Mouse (Mus musculus) adrenal gland, postnatal 10 days (tissue): ENCODE results near the gene Papss1. TPM values are rescaled to one million over a fixed set of nuclear protein-coding genes. Genes with fewer than 3 reads are reported as not detected.
"Not testable (repeated sequence)": the region's sequence is repeated elsewhere in the genome, so short reads cannot be mapped to it uniquely, and the experiment has no call there.

Source experiments
- DNase-seq: peaks from one replicate; pipeline ENCODE4 v3.0.0; 2021; ENCODE audit warnings: mixed read lengths
- long read RNA-seq, 2 experiments: library from polyadenylated mRNA; stranded (forward); transcript quantifications; one replicate each; pipeline ENCODE4 v2.0.0; 2021
- total RNA-seq, 2 experiments: library from RNA; stranded (reverse); gene quantifications; 2 replicates each; pipeline ENCODE4 v1.2.3; 2021

Gene Papss1
- 10 to 100 TPM; 42.2 to 48.9 TPM for total RNA-seq
- long read RNA-seq, experiment 1, transcript Papss1-205 (13 exons, 2,648 nt), result minor isoform, 17 of 89 reads
- long read RNA-seq, experiment 1, transcript Papss1-201 (12 exons, 2,600 nt), result major isoform, 61 of 89 reads
- long read RNA-seq, experiment 1, partial matches to known transcripts, result 7 of 89 reads
- long read RNA-seq, experiment 1, other reads (novel, unspliced or antisense), result 4 of 89 reads
- long read RNA-seq, experiment 2, transcript Papss1-201 (12 exons, 2,600 nt), result major isoform, 39 of 49 reads
- long read RNA-seq, experiment 2, partial matches to known transcripts, result 5 of 49 reads
- long read RNA-seq, experiment 2, other reads (novel, unspliced or antisense), result 3 of 49 reads

DNA sequence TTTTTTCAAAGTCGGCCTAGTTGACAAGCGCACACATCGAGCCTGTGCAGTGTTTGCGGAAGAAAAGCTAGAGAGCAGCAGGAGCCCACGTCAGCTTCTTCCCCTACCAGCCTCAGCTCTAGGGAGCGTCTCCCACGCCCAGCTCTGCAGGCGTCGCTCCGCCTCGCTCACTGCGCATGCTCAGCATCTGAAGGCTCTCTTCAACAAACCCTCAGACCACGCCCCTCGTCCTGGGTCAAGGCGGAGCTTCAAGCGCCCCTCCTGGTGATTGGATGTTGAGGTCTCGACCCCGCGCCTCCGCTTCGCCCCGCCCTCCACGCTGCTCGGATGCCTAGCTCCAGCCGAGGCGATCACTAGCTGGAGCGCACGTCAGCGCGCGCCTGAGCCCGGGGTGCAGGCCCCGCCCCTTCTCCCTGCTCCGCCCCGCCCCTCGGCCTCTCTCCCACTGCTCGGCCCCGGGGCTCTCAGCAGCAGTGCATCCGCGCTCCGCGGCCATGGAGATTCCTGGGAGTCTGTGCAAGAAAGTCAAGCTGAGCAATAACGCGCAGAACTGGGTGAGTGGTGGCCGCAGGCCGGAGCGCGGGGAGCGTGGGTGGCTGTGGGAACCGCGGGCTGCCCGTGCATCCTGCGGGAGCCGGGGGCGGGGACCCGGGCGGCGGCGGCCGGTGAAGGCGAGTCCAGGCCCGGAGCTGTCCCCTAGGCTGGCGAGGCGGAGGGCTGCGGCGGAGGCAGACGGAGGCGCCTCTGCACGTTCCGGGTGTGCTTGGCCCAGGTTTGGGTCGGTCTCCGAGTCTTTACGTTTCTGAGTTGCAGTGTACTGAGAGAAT, at the start of gene Papss1:
Gene Papss1, plus strand, starts transcription at position 339 of the 827 bp plus-strand sequence.
- DNase-seq, result peak; percentile 100

DNA sequence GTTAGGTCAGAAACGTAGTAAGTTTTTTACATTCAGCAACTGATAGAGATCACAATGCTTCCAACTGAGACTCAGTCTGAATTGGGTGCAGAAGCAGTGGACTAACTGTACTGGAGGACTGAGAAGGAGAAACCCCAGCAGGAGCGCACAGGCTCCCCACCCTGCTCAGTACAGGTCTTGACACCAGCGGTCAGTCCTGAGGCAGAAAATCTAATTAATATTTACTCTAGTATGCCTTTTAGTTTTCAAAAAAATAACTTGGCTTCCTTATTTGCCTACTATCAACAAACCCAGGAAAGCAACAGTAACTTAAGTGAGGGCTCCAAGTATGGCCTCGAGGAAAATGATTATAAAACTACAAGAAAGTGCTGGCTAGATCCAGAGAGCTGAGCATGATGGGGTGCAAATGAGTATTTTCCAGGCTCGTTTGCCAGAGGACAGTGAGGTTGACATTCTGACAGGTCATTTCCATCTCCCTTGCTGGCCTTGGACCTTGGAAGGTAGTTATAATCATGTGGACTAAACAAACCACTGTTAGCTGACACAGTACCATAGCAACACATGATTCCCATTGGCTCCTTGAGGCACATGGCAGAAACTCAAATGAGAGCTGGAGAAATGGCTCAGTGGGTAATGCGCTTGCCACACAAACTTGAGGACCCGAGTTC, 48.1 kb upstream of the Papss1 start:
- DNase-seq, result no peak

DNA sequence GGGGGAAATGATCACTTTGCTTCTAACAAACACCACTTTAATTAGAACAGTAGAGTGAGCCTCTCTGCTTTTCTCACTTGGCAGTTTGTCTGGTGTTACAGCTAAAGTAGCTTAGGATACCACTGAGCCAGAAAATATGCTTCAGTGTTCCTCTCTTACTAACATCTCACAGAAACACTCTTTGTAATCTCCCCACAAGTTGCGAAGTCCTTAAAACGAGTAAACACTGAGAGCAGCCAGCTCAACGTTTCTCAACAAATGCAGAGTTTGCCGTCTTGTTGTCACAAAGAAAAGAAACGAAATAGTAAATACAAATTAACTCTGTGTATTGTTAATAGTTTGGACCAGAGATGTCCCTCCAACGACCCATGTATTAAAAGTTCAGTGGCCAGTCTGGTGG, 46.8 kb upstream of the Papss1 start:
- DNase-seq, result no peak

DNA sequence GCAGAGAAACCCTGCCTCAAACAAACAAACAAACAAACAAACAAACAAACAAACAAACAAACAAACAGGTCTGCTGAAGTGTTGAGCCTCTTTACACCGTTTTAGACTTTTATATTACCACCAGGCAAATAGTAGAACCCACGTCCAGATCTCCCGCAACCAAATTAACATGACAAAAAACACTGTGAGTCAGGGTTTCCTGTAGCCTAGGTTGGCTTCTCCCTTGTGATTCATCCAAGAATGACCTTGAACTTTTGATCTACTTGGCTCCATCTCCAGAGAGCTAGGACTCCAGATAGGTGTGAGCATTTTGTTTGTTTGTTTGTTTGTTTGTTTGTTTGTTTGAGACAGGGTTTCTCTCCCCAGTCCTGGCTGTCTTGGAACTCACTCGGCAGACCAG, 43.4 kb upstream of the Papss1 start:
- no peak for DNase-seq

DNA sequence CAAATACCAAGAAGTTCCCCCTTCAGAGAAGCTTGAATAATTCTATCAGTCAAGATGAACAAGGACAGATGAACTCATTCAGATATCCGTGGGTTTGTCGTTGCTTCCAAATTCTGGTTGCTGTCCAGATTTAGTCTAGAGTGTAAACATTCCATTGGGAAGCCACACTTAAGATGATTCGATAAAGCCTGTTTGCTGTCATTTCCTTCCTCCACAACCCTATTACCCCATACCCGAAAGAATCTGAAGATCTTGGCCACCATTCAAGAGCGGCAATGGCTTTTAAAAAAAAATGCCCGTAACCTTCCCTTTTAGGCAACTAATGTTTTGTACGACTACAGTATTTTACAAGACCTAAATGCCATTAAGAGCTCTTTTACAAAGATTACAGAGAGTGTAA, 42.3 kb upstream of the Papss1 start:
- no peak for DNase-seq

DNA sequence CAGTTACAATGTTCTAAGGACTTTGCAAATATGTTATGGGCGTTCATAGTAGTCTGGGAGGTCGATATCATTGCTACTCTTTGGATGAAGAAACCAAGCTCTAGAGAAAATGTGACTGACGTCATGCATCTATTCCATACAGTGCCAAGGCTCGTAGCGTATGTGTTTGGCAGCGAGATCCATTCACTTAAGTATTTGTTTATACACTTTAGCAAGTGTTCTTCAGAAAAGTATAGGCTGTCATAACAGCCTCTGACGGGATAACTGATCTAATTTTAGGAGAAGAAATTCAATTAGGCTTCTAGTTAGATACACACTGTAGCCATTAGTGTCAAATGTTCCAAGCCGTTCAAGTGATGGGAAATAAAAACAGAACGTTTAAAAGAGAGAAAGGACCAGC, 40.8 kb upstream of the Papss1 start:
- no peak for DNase-seq

DNA sequence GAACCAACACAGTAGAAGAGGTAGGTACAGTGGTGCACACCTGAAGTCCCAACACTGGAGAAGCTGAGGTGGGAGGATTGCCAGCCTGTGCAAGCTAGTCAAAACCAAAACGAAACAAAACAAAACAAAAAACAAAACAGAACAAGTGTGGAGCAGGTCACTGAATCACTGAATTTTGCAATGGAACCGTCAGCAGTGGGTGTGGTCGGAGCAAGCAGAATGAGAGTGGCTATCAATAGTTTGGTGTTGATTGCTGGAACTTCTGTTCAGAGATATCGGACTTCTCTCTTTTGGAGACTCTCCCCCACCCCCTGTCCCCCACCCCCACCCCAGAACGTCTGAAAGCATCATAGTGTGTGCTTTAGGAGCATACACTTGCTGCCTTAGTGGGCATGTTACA, 40.4 kb upstream of the Papss1 start:
- no peak for DNase-seq

DNA sequence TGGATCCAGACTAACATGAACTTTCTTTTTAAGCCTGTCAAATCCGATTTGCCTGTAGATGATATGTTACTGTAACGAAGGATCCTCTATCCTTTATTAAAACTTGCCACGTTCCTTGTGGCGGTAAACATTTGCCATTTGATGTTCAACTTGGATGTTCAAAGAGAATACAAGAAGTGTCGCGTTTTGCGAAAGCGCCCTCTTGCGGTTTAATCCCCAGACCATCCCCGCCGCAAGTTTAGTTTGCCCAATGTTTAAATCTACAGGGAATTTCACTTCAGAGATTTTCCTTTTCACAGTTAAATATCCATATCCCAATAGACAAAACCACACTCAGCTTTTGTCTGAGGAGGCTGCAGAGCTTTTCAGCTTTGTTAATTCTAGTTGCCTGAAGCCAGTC, 39.8 kb upstream of the Papss1 start:
- DNase-seq, result peak; percentile 71

DNA sequence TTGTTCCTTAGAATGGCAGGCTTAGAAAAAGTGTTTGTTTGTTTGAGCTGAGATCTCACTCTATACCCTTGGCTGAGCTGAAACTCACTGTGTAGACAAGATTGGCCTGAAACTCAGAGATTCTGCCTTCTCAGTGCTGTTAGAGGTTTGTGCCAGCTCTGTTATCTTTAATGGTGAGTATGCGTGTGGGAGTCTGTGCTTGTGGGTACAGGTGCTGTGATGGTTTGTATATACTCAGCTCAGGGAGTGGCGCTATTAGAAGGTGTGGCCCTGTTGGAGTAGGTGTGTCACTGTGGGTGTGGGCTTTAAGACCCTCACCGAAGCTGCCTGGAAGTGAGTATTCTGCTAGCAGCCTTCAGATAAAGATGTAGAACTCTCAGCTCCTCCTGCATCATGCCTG, 39.3 kb upstream of the Papss1 start:
- DNase-seq, result no peak

DNA sequence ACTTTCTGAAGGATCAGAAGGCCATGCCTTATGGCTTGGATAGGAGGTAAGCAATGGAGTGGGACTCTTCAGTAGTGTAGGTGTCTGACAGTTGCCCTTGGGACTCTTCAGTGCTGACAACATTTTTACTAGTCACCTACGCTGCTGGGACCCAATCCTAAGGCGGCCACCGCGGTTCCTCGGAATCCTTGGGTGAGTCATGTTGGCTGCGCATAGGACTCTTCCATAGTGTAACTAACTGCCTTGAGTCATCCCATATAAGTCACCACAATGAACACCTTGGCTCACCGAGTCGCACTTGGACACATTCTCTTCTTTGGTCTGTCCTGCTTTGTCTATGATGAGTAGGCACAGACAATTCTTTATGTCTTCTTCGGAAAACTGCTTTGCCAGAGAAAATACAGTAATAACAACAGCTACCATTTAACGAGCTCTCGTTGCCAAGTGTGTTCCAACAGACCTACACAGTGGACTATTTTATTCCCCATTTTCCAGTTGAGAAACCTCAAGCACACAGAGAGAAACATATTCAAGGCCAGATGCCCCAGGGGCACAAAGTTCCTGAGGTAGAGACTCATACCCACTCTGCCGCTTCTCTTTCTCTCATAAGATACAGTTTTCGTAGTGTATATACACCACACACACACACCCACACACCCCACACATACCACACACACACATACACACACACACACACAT, 23.2 kb upstream of the Papss1 start:
- no peak for DNase-seq

DNA sequence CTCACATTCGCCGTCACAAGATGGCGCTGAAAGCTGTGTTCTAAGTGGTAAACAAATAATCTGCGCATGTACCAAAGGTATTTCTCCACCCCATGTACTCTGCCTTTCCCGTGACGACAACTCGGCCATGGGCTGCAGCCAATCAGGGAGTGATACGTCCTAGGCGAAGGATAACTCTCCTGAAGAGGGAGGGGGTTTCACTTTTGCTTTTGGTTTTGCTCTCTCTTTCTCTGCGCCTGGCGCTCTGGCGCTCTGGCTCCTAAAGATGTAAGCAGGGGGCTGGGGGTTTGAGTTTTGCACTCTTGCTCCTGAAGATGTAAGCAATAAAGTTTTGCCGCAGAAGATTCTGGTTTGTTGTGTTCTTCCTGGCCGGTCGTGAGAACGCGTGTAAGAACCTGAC, 17.0 kb upstream of the Papss1 start:
- DNase-seq, result not testable (repeated sequence)

DNA sequence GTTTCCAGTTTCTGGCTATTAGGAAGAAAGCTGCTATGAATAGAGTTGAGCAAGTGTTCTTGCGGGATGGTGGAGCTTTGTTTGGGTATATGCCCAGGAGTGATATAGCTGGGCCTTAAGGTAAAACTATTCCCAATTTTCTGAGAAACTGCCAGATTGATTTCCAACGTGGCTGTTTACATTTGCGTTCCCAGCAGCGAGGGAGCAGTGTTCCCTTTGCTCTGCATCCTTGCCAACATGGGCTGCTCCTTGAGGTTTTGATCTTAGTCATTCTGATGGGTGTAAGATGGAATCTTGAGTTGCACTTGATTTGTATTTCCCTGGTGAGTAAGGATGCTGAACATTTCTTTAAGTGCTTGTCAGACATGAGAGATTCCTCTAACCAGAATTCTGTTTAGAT, 14.5 kb upstream of the Papss1 start:
- no peak for DNase-seq

DNA sequence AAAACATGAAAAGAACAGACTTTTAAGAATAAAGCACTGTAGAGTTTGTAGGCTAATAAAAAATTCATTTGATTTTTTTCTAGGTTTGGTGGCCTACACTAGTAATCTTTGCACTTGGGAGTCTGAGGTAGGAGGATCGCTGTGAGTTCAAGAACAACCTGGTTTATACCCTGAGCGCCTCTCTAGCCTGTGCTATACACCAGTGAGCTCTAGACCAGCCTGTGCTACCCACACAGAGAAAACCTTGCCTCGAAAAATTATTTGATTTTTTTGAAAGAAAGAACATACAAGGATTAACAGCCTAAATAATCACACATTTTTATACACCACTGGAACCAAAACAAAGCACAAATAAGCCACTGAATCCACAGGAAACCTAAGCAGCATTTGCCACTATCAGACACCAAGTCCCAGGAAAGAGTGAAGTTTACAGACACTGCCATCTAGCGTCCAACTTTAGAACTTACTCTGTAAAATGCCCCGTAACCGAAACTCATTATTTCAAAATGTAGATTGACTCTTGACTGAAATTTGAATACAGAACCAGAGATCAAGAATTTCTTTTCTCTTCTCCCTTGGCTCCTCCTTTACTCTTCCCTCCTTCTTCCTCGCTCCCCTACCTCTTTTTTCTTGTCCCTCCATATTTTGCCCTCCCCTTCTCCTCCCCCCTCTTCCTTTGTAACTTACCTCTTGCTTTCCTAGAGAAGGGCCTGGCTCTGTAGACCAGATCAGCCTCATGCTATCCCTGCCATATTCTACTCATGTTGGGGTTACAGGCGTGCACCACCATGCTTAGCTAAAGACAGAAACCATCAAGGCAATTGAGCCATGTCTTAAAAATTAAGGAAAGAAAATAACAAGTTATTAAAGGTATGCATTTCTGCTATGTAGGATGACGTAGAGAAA, 12.0 kb upstream of the Papss1 start:
- DNase-seq, result peak; percentile 27

DNA sequence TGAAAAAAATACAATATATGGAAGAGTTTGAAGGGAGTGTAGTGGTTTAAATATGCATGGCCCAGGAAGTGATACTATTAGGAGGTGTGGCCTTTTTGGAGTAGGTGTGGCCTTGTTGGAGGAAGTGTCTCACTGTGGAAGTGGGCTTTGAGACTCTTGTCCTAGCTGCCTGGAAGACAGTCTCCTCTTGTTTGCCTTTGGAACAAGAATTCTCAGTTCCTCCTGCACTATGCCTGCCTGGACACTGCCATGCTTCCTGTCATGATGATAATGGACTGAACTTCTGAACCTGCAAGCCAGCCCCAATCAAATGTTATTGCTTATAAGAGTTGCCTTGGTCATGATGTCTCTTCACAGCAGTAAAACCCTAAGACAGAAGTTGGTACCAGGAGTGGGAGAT, 8.8 kb upstream of the Papss1 start:
- no peak for DNase-seq

DNA sequence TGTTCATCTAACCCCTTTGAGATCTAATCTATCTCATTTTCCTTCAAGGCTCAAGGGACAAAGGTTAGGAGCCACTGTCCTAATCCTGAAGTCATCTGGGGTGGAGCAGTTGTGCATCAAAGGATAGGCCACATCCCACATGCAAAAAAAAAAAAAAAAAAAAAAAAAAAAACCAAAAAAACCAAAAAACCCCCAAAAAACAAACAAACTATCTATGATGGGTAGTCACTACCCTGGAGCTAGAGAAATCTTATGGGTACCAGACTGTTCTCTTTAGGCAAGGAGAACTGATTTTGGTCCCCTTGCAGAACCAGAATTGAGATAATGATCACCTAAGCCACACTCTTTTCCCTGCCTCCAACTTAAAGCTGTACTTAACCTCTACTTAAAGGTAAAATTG, 3.0 kb upstream of the Papss1 start:
- DNase-seq, result no peak

DNA sequence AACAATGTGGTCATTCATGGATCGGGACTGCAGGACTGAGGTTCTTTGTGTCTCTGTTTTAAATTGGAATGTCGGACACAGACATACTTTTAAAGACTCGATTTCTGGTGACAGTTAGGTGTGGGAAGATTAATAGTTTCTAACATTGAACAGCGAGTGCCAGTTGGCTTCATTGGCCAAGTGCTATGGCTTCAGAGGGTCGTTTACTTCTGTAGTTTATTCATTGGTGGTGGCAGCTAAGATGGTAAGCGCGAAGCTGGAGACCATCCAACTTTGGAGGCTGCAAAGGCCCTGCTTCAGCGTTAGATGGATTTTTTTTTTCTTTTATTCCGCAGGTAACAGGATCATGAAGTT, 666 bp downstream of the Papss1 start:
- DNase-seq, result peak; percentile 31

DNA sequence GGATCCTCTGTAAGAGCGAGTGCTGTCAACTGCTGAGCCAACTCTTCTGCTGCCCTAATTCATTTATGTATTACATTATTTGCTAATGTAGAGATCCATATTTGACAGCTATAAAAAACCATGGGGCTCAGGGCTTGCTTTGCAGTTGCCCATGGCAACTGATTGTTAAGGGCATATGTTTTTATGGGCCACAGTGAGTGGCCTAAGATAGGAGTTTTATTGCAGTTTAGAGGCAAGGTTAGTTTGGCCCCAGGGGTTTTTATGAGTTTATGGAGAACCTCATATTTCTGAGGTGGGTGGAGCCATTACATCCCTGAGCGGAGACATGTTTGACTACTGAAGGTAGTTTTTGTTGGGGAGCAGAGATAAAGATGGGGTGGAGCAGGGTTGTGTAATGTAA, 1.7 kb downstream of the Papss1 start:
- no peak for DNase-seq

DNA sequence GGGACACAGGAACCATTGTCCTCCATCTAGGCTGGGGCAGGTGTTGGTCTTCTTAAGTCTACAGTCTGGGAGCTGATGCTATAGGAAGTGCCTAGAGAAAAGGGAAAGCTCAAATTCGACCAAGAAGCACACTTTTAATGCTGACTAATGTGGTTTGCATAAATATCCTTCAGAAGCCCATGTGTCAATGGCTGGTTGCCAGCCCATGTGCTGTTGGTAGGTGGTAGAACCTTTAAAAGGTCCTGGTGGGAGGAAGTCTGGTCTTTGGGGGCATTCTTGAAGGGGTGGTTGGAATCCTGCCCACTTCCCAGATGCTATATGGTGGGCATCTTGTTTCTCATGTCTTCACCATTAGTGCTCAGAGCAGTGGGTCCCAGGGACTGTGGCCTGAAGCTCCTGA, 5.9 kb downstream of the Papss1 start:
- DNase-seq, result no peak

DNA sequence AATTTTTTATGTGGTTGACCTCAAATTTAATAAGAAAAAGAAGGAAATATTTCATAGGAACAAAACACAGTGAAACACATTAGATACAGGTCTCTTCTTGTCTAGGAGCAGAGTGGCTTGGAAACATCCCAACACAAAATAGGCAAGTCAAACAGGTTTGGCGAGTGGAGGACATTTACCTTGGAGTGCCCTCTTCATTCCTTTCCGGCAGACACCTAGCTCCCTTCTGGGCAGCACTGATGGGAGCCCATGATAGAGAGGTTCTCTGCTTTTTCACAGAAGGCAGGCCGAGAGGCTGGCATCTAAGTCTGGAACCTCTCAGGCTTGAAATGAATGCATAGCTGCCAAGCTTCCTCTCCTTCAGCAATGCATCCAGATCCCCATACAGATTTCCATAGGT, 9.0 kb downstream of the Papss1 start:
- no peak for DNase-seq

DNA sequence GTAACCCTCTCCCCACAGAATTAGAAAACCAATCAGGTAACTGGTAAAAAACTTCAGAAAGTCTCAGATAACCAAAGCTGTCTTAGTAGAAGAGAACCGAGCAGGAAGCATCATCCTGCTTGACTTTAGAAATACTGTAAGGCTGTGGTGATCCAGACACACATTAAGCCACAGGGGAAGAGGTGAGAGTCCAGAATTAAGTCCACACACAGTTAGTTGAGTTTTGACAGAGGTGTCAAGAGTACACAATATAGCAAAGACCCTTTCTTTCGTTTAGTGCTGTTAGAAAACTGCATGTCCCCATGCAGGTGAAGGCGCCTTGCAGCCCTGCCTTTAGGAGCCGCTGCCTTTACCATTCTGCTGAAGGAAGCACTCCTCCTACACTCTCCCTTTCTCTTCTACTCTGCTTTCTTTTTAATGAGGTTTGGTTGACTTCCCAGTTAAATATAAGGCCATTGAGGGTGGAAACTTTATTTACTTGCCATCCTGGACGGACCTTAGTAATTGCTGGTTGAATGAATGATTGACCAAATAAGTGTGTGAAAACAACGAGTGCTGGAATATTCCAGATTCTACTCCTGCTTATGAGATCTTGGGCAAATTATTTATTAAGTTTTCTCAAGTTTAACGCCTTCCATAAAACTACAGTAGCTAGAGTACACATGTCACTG, 14.0 kb downstream of the Papss1 start:
- no peak for DNase-seq

DNA sequence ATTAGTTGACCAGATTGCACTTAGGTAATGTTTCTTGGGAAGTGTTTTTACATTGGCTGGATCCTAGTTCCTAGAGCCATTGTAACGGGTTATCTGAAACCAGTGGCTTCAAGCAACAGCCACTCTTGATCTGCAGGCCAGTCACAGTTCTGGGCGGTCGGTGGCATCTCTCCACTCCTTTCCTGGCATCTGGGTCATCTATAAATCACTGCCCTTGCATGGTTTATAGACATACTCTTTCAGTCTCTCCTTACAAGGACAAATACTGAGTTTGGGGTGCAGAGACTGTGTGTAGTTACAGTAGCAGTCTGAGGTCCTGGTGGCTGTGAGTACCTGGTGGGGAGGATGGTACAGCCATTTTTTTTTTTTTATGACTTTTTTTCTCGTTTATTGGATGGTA, 15.5 kb downstream of the Papss1 start:
- peak; percentile 46 for DNase-seq
